In the genomic region with DNA sequence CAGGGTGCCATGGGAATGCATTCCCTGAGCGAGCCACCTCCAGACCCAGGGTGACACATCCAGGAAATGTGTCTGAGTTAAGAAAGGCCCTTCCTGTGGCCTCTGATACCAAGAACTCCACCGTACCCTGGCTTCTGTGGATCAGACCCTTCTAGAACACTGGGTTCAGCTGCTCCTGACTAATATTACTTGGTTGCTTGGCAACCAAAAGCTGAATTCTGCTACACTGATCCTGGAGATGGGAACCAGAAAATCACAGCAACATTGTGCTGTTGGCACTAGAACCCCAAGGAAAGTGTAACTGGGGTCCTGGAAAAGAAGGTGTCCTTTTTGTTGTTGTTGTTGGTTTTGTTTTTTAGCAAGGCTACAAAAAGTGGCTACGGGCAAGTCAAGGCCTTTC, we compare ENCODE assay signal across 24 mouse cellular contexts.
A peak's percentile ranks its signal among the peaks of the same experiment; 100 is the strongest.
DNase-seq lines count a peak whose midpoint lies in the region; ATAC-seq and TF ChIP-seq lines count a peak whose summit lies in the region.
"Had no signal": no experiment of that assay in that cellular context is flagged by ENCODE, and none has a peak within 500 bp of the region (broad histone marks: within the 10 kb centered on the region; RNA-seq: fewer than 3 reads in every experiment).

No protein-coding gene starts in this region.

- WGBS in hindbrain, postnatal 0 days, result 58% methylated on average over 3 of the region's 3 CpGs
- 74% methylated on average over 3 of the region's 3 CpGs for WGBS in hindbrain, embryonic 12.5 days
- WGBS in midbrain, postnatal 0 days, result 49% methylated on average over 3 of the region's 3 CpGs
- 81% methylated on average over 3 of the region's 3 CpGs for WGBS in midbrain, embryonic 11.5 days

- H3K4me1 ChIP-seq in hindbrain, postnatal 0 days (ENCODE audit: insufficient read depth, low read length), result no peaks in the 10 kb centered on the region
- peaks cover 14% of the 10 kb centered on the region for H3K4me1 ChIP-seq in hindbrain, embryonic 12.5 days
- H3K4me1 ChIP-seq in midbrain, postnatal 0 days (ENCODE audit: insufficient read depth, low read length), result no peaks in the 10 kb centered on the region
- peaks cover 2% of the 10 kb centered on the region for H3K4me1 ChIP-seq in midbrain, embryonic 11.5 days (ENCODE audit: control insufficient read depth, insufficient read depth, low read length)
- H3K4me1 ChIP-seq: heart, embryonic 15.5 days had no signal

- H3K9ac ChIP-seq in hindbrain, postnatal 0 days (replicated peaks; ENCODE audit: low read length), result no peak overlapping the region
- no peak overlapping the region for H3K9ac ChIP-seq in hindbrain, embryonic 12.5 days
- no peak overlapping the region for H3K9ac ChIP-seq in midbrain, postnatal 0 days (replicated peaks; ENCODE audit: low read length, poor library complexity, severe bottlenecking)
- no peak overlapping the region for H3K9ac ChIP-seq in midbrain, embryonic 11.5 days (ENCODE audit: low read length)
- H3K9ac ChIP-seq: forebrain, embryonic 13.5 days; heart, embryonic 12.5 days; heart, embryonic 15.5 days; hindbrain, embryonic 14.5 days had no signal

- H3K27ac ChIP-seq in hindbrain, postnatal 0 days, result no peak overlapping the region
- no peak overlapping the region for H3K27ac ChIP-seq in hindbrain, embryonic 12.5 days
- no peak overlapping the region for H3K27ac ChIP-seq in midbrain, postnatal 0 days (ENCODE audit: low read depth, low read length)
- H3K27ac ChIP-seq in midbrain, embryonic 11.5 days (ENCODE audit: low read depth, low read length), result no peak overlapping the region
- H3K27ac ChIP-seq: forebrain, embryonic 10.5 days; forebrain, embryonic 13.5 days; heart, embryonic 15.5 days; hindbrain, embryonic 10.5 days; hindbrain, embryonic 14.5 days had no signal

- H3K4me2 ChIP-seq in hindbrain, postnatal 0 days (ENCODE audit: low read depth, low read length), result no peak overlapping the region
- H3K4me2 ChIP-seq in hindbrain, embryonic 12.5 days (replicated peaks), result no peak overlapping the region
- H3K4me2 ChIP-seq in midbrain, postnatal 0 days (ENCODE audit: low read depth, low read length, poor library complexity, severe bottlenecking), result no peak overlapping the region
- H3K4me2 ChIP-seq in midbrain, embryonic 11.5 days, result no peak overlapping the region
- H3K4me2 ChIP-seq: forebrain, embryonic 13.5 days; heart, embryonic 12.5 days; heart, embryonic 15.5 days; hindbrain, embryonic 14.5 days had no signal

- no peak for ATAC-seq in hindbrain, postnatal 0 days
- ATAC-seq in hindbrain, embryonic 12.5 days (ENCODE audit: low FRiP score), result no peak
- ATAC-seq in midbrain, postnatal 0 days (ENCODE audit: low FRiP score), result no peak
- ATAC-seq in midbrain, embryonic 11.5 days (ENCODE audit: low FRiP score), result no peak
- ATAC-seq: CD4-positive, CD25-positive, alpha-beta regulatory T cell, adult 4 months; forebrain, embryonic 13.5 days had no signal

- H3K36me3 ChIP-seq in hindbrain, postnatal 0 days (ENCODE audit: insufficient read depth, low read length), result no peaks in the 10 kb centered on the region; the same call in 1 of the 2 replicates
- H3K36me3 ChIP-seq in hindbrain, embryonic 12.5 days, result peaks cover 4% of the 10 kb centered on the region; the same call in 1 of the 2 replicates
- H3K36me3 ChIP-seq in midbrain, postnatal 0 days (ENCODE audit: insufficient read depth, low read length), result peaks cover 4% of the 10 kb centered on the region; the same call in 1 of the 2 replicates
- no peaks in the 10 kb centered on the region for H3K36me3 ChIP-seq in midbrain, embryonic 11.5 days (ENCODE audit: control insufficient read depth, insufficient read depth, low read length)
- H3K36me3 ChIP-seq: heart, embryonic 15.5 days had no signal

- TF ChIP-seq CTCF in hindbrain, postnatal 0 days (IDR thresholded peaks at IDR 0.05; ENCODE audit: low read depth), result no peak
- TF ChIP-seq CTCF in midbrain, postnatal 0 days (IDR thresholded peaks at IDR 0.05), result no peak

- no peak overlapping the region for H3K4me3 ChIP-seq in hindbrain, postnatal 0 days (ENCODE audit: low read length)
- no peak overlapping the region for H3K4me3 ChIP-seq in hindbrain, embryonic 12.5 days
- H3K4me3 ChIP-seq in midbrain, postnatal 0 days (ENCODE audit: low read depth, low read length), result no peak overlapping the region
- no peak overlapping the region for H3K4me3 ChIP-seq in midbrain, embryonic 11.5 days (ENCODE audit: low read depth, low read length)
- H3K4me3 ChIP-seq: forebrain, embryonic 10.5 days; forebrain, embryonic 13.5 days; heart, embryonic 12.5 days; heart, embryonic 15.5 days; hindbrain, embryonic 10.5 days had no signal

- H3K9me3 ChIP-seq in hindbrain, postnatal 0 days (ENCODE audit: low read length), result no peaks in the 10 kb centered on the region
- H3K9me3 ChIP-seq in hindbrain, embryonic 12.5 days (replicated peaks), result no peaks in the 10 kb centered on the region
- H3K9me3 ChIP-seq in midbrain, postnatal 0 days (ENCODE audit: low read length), result no peaks in the 10 kb centered on the region
- no peaks in the 10 kb centered on the region for H3K9me3 ChIP-seq in midbrain, embryonic 11.5 days (ENCODE audit: control insufficient read depth, low read length)
- H3K9me3 ChIP-seq: forebrain, embryonic 10.5 days; forebrain, embryonic 13.5 days; heart, embryonic 12.5 days; heart, embryonic 15.5 days; hindbrain, embryonic 10.5 days had no signal

- DNase-seq in hindbrain, postnatal 0 days (ENCODE audit: low spot score), result peak; percentile 33
- DNase-seq in midbrain, postnatal 0 days (ENCODE audit: low spot score), result peak; percentile 30
- no peak for DNase-seq in midbrain, embryonic 11.5 days (ENCODE audit: low spot score, missing footprints)
- peak; percentile 59 for DNase-seq in brain, adult 2 months (ENCODE audit: low read depth, low spot score)
- DNase-seq in embryo, embryonic 9.5 days (ENCODE audit: extremely low spot score), result no peak
- DNase-seq: adrenal gland, adult 2 months; adrenal gland, postnatal 14 days; cerebellum, adult 11-12 months; cerebellum, adult 8-10 months; cerebellum, postnatal 10 days; cerebellum, postnatal 36 days; embryo, embryonic 11 days; gastrocnemius, postnatal 25 days; heart, adult 18-20 months; heart, postnatal 10 days; heart, postnatal 36 days had no signal

- H3K27me3 ChIP-seq in hindbrain, postnatal 0 days (ENCODE audit: insufficient read depth, low read length), result no peaks in the 10 kb centered on the region
- no peaks in the 10 kb centered on the region for H3K27me3 ChIP-seq in hindbrain, embryonic 12.5 days
- H3K27me3 ChIP-seq in midbrain, postnatal 0 days (ENCODE audit: insufficient read depth, low read length), result no peaks in the 10 kb centered on the region
- H3K27me3 ChIP-seq in midbrain, embryonic 11.5 days (ENCODE audit: control insufficient read depth, insufficient read depth, low read length), result no peaks in the 10 kb centered on the region
- H3K27me3 ChIP-seq: forebrain, embryonic 13.5 days; heart, embryonic 12.5 days; heart, embryonic 15.5 days had no signal

Comparison
In these comparisons a context has a peak if more than half of its experiments do, and no peak if none do; other contexts are left out.
1. DNase-seq: peak in hindbrain, postnatal 0 days (single experiment), midbrain, postnatal 0 days (single experiment) and brain, adult 2 months (single experiment); none in midbrain, embryonic 11.5 days (single experiment) and embryo, embryonic 9.5 days (single experiment).